Mouse (Mus musculus) WW6 (cell line): ENCODE measurements at regions not wholly inside any gene's neighbourhood (a gene's known extent, or its start where the extent isn't known, plus 50 kb on each side); places are given as distances from the start of the nearest gene placed in this dataset.
A peak's percentile ranks its signal among the peaks of the same experiment; 100 is the strongest.

Experiments used
- DNase-seq: peaks from one replicate; pipeline ENCODE4 v3.0.0-alpha.2; 2013; ENCODE audit warnings: low read depth, low spot score

DNA sequence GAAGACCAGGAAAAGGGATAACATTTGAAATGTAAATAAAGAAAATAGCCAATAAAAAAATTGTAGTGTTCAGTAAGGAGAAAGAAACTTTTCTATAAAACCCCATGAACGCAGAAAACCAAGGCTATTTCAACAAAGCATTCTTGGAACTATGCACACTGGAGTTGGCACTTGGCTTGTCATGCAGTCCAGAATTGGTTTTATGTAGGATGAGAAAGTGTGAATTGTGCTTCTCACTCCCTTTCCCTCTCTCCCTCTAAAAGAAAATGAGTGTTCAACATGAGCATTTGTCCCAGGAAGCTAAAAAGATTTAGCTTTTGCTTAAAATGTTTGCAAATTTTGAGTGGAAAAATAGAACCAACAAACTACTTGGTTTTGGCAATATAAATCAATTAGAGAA lies 841.6 kb upstream of the Adam24 start:
- DNase-seq = no peak

GRCm38 (mm10) chr8:39846854-39847253 lies 828.0 kb upstream of the Adam24 start:
- no peak for DNase-seq

GRCm38 (mm10) chr8:39862544-39862943 lies 812.3 kb upstream of the Adam24 start:
- DNase-seq = no peak

GRCm38 (mm10) chr8:39902251-39902650 lies 772.6 kb upstream of the Adam24 start:
- no peak for DNase-seq

- DNase-seq = no peak
These were observed 762.0 kb upstream of the Adam24 start for GRCm38 (mm10) chr8:39912926-39913325.

DNA sequence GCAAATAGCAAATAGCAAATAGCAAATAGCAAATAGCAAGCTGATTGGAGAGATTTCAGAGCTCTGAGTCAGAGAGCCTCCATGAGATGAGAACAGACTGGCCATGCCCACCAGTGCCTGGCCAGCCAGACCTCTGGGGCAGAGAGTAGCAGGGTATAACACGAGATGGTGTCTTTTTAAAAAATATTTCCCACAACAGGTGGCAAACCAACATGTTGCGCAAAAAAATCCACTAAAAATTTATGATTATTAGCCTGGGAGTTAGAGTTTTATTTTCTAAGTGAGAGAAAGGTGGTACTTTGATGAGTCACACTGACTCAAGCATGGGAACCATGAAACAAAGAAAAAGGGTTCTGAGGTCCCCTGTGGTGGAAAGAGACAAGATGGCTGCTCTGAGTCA lies 753.5 kb upstream of the Adam24 start:
- no peak for DNase-seq

DNA sequence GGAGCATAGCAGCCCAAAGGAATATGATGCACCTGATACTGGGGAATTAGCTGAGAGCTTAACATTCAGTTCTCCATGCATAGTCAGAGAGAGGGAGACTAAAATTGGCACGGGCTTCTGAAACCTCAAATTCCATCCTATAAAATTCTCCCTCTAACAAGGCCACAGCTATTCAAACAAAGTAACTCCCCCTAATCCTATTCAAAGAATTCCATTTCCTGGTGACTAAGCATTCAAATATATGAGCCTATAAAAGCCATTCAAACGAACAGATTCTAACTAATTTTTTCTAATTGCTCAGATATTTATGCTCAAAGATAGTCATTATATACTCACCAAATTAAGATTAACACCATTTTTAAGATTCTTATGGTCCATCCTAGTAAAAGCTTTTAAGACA lies 751.1 kb upstream of the Adam24 start:
- DNase-seq = no peak

DNA sequence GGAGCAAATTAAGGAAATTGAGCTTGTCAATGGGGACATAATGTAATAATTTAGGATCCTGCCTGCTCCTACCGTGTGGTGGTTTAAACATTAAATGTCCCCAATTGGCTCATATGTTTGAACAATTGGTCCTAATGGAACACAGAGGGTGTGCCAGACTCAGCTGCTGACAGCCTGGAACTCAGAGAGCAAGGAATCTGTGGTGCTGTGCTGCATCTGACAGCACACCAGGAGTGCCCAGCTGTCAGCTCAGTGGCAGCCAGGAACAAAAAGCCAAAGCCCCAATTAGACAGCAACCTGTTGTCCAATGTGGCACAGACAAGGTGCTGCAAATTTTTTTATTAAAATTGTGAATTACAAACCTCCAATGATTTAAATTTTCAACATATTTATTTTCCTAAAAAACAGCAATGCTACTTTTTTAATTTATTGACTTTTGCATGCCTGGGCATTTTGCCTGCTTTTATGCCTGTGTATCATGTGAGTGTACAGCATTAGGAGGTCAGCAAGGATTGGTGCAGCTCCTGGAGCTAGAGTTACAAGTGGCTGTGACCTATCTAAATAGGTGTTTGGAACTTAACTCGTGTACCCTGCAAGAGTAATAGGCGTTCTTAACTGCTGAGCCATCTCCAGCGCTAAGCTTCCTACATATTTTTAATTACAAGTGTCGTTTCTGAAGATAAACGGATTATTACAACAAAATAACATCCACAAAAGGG lies 724.5 kb upstream of the Adam24 start:
- DNase-seq = no peak

GRCm38 (mm10) chr8:39954497-39954896 lies 720.4 kb upstream of the Adam24 start:
- DNase-seq = no peak

DNA sequence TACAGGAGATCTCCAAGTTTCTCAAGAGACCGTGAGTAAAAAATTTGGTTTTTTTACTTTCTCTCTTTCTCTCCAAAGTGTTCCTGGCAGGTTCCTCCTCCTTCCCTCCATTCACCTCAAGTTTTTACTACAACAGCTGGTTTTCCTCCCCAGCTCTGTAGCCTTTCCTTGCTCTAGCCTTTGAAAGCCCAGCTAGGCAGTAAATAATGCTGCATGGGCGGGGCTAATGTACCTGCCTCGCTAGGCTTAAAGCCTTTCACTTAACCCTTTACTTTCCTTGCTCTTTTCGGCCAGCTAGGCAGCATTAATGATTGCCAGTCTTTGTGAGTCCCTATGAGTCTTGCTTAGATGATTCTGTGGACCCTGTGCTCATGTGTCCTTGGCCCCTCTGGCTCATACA lies 720.0 kb upstream of the Adam24 start:
- no peak for DNase-seq

GRCm38 (mm10) chr8:40005207-40005837 lies 669.6 kb upstream of the Adam24 start:
- no peak for DNase-seq

GRCm38 (mm10) chr8:40019281-40019943 lies 655.5 kb upstream of the Adam24 start:
- DNase-seq = no peak

DNA sequence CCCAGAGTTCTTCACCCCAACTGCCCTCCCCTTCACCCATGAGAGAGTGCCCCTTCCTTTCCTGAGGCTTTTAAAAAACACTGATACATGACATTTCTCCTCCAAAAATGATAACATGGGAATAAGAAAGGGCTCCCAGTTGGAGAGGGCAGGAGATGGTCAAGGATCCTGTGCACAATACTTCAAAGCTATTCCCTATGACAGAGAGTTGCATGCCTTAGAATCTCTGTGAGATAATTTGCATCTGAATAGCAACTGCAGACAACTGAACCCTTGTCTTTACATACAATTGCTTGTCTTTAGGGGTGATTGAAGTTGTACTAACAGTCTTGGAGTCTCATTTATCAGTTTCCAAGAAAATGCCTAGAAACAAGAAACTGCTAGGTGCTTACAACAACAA lies 610.7 kb upstream of the Adam24 start:
- DNase-seq = no peak

- DNase-seq = no peak
These were observed 603.7 kb upstream of the Adam24 start for GRCm38 (mm10) chr8:40071131-40071530.

GRCm38 (mm10) chr8:40080976-40081375 lies 593.9 kb upstream of the Adam24 start:
- DNase-seq = peak; percentile 31

GRCm38 (mm10) chr8:40084129-40084528 lies 590.7 kb upstream of the Adam24 start:
- no peak for DNase-seq

DNA sequence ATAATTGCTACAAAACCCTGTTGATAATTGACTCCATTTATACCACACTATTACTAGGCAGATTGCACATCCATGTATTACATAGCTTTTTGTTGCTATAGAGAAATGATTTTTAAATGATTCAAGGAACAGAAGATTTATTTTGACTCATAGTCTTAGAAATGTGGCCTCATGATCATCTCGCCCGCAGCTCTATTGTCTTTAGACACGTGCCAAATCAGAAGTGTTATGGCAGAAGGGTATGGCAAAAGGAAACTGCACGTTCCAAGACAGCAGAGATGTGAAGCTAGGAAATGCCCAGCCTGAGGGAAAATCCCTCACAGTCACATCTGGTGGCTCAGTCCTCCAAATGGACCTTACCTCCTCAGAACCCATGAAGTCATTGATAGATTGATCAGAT lies 585.5 kb upstream of the Adam24 start:
- no peak for DNase-seq

- no peak for DNase-seq
These were observed 550.5 kb upstream of the Adam24 start for GRCm38 (mm10) chr8:40124402-40124801.

- DNase-seq = no peak
These were observed 547.7 kb upstream of the Adam24 start for GRCm38 (mm10) chr8:40127141-40127540.

- no peak for DNase-seq
These were observed 542.1 kb upstream of the Adam24 start for GRCm38 (mm10) chr8:40132662-40133257.

DNA sequence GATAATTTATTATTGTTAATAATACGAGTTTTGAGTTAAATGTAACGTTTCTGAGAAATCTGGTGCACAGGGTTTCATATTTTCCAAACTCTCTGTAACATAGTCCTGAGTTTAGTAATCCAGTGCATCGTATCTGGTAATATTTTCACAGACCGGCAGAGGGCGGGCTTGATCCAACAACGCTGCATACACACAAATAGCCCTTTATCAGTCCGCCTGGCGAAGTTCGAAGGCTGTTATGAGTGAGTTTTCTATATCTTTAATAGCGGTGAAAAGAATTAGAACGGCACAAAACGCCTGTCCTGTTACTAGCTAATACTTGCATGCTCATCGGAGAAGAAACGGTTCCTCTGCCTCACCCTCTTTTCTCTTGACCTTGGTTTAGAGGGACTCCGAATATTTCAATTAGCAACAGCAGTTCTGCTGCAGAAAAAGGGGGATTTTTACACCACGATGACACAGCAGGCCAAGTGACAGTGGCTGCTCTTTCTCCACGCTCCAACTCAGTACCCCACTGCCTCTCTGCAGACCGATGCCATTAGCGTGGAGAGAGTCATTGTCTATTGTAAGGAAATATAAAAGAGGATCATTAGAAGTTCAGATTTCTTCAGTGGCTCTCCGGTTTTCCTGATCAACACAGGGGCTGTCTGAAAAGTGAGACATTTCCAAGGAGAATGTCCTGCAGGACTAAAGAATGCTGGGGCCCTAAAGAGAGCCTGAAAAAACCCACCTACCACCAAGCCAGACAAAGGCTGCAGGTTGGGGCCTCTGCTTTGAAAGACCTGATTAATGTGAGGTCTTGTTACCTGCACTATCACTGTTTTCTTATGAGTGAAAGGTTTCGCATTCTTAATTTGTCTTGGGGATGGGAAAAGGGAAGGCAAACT lies 523.7 kb upstream of the Adam24 start:
- DNase-seq = no peak

DNA sequence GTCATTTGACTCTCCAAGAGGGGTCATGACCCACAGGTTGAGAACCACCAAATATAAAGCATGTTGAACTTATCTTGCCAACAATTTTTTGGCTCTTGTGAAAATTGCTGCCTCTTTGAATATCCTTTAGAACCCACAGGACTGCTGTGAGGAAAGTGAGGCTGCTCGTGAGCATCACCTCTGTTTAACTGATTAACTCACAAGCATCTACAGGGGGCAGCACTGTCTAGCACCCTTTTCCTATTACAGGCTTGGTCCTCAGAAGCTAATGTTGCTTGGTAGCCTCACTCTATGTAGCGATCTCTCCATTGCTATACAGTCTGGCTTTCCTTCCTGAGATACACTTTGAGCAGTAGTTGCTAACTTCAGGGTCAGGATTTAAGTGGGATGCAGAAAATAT lies 522.4 kb upstream of the Adam24 start:
- DNase-seq = no peak
